Mouse (Mus musculus): Measurements from ENCODE around the gene Lrrc46. TPM values are rescaled to one million over a fixed set of nuclear protein-coding genes. Genes with fewer than 3 reads are reported as not detected.
A peak's percentile ranks its signal among the peaks of the same experiment; 100 is the strongest.

The Lrrc46 gene
- polyA plus RNA-seq, 1 experiment from 2014 or later: 0.48 TPM

GRCm38 (mm10) chr11:97021873-97022484 is 19.2 kb downstream of the Lrrc46 start:
- Histone ChIP-seq H3K9me3 (replicated peaks) (no peaks in the 10 kb centered on the region), H3K4me3 (peak overlapping the region; percentile 59), H3K27ac (no peak overlapping the region), H3K27me3 (replicated peaks) (peaks cover 90% of the 10 kb centered on the region), H3K36me3 (no peaks in the 10 kb centered on the region), H3K9ac (peak overlapping the region; percentile 60), H3K4me2 (peak overlapping the region; percentile 78), H3K4me1 (peaks cover 41% of the 10 kb centered on the region)
- WGBS (ENCODE audit: insufficient replicate concordance): under 1% methylated on average over 50 of the region's 50 CpGs
- peak; percentile 52; the same call in 1 of the 2 replicates for ATAC-seq

DNA sequence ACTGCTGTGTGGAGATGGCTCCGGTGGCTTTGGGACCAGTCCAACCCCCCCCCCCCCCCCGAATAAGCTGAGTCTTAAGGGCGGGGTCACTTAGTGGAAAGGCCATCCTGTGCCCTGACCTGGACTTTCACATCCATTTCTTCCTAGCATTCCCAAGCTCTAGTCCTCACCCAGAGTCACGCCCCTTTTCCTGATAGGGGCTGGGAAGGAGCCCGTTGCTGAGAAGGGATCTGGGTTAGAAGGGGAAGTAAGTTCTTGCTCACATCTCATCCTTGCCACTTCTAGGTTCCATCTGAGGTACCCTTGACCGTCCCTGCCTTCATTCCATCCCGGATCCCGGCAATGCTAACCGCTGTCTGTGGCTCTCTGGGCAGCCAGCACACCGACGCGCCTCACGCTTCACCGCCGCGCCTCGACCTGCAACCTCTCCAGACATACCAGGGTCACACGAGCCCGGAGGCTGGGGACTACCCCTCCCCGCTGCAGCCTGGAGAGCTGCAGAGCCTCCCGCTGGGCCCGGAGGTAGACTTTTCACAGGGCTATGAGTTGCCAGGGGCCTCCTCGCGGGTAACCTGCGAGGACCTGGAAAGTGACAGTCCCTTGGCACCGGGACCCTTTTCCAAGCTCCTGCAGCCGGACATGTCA is 20.0 kb downstream of the Lrrc46 start:
- Histone ChIP-seq H3K36me3 (no peaks in the 10 kb centered on the region), H3K27ac (no peak overlapping the region), H3K4me3 (peak overlapping the region; percentile 59), H3K4me2 (peak overlapping the region; percentile 78), H3K27me3 (replicated peaks) (peaks cover 98% of the 10 kb centered on the region), H3K4me1 (peaks cover 40% of the 10 kb centered on the region), H3K9ac (no peak overlapping the region), H3K9me3 (replicated peaks) (no peaks in the 10 kb centered on the region)
- ATAC-seq: no peak
- 3% methylated on average over 27 of the region's 27 CpGs for WGBS (ENCODE audit: insufficient replicate concordance)

- Histone ChIP-seq H3K27ac (no peak overlapping the region), H3K9ac (no peak overlapping the region), H3K4me2 (peak overlapping the region; percentile 56; the same call in 1 of the 2 replicates), H3K4me3 (0 out of 2 replicates have a peak overlapping the region, but pooled peaks have one; percentile 28), H3K27me3 (replicated peaks) (peaks cover 98% of the 10 kb centered on the region), H3K4me1 (peaks cover 30% of the 10 kb centered on the region), H3K9me3 (replicated peaks) (no peaks in the 10 kb centered on the region), H3K36me3 (no peaks in the 10 kb centered on the region)
- ATAC-seq: no peak
- WGBS (ENCODE audit: insufficient replicate concordance): 9% methylated on average over 13 of the region's 13 CpGs
Observed at GRCm38 (mm10) chr11:97019345-97019708, 21.9 kb downstream of the Lrrc46 start.

GRCm38 (mm10) chr11:97018583-97019344 is 22.4 kb downstream of the Lrrc46 start:
- H3K27me3 ChIP-seq (replicated peaks): peaks cover 98% of the 10 kb centered on the region
- H3K4me2 ChIP-seq: peak overlapping the region; percentile 56
- H3K27ac ChIP-seq: no peak overlapping the region
- H3K4me1 ChIP-seq: peaks cover 30% of the 10 kb centered on the region
- H3K36me3 ChIP-seq: no peaks in the 10 kb centered on the region
- H3K9ac ChIP-seq: 0 out of 2 replicates have a peak overlapping the region, but pooled peaks have one; percentile 2
- ATAC-seq: no peak
- peak overlapping the region; percentile 28; the same call in 1 of the 2 replicates for H3K4me3 ChIP-seq
- no peaks in the 10 kb centered on the region for H3K9me3 ChIP-seq (replicated peaks)
- 2% methylated on average over 68 of the region's 68 CpGs for WGBS (ENCODE audit: insufficient replicate concordance)

DNA sequence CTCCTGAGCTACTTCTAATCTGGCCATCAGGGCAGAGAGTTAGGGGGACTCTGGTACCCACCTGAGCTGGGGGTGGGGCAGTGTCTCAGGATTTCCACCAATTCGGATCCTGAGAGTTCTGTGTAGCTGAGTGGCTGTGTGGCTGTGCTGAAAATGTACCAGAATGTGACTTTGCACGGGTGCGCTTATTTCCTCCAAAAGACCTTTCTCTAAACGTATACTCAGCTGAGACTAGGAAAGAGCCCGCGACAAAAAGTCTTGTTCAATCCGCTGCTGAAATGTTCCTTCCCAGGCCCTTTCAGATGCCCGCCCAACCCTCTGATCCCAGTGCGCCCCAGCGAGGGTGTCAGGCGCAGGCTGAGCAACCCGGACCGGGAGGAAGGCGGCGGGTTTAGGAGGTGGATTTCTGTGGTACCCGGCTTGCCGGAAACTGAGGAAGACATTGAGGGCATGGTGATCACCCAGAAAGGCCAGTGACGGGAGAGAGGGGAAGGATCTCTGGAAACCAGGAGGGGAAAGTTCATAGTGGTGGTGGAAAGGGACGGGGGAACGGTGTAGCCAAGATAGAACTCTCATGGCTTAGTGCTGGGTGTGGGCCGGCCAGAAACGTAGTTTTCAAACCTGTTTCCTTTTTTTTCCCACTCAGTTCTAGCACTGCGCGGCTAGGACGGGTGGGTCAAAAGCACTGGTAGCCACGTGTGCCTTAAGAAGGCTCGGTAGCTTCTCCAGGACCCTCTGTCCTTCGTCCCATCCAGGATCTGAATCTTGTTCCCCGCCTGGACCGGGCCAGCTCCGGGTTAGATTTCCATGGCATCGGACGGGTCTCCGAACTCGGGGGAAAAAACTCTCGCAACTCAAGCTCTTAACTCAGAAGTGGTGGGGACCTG is 23.3 kb downstream of the Lrrc46 start:
- H3K4me2 ChIP-seq: peak overlapping the region; percentile 56
- peak overlapping the region; percentile 28; the same call in 1 of the 2 replicates for H3K4me3 ChIP-seq
- 2% methylated on average over 36 of the region's 36 CpGs for WGBS (ENCODE audit: insufficient replicate concordance)

GRCm38 (mm10) chr11:97013121-97013670 is 28.0 kb downstream of the Lrrc46 start, which contains the start of gene Sp6:
Sp6 (plus strand) TSS chr11:97013394.
- H3K27me3 ChIP-seq (replicated peaks): peaks cover 98% of the 10 kb centered on the region
- H3K4me1 ChIP-seq: 0 out of 2 replicates have a peak, but pooled peaks cover 4% of the 10 kb centered on the region
- H3K27ac ChIP-seq: no peak within 1 kb of the TSS
- H3K4me3 ChIP-seq: no peak within 1 kb of the TSS
- H3K36me3 ChIP-seq: no peaks in the 10 kb centered on the region
- no peak for ATAC-seq
- 35% methylated on average over 8 of the region's 8 CpGs for WGBS (ENCODE audit: insufficient replicate concordance)
- no peak within 1 kb of the TSS for H3K4me2 ChIP-seq
- no peaks in the 10 kb centered on the region for H3K9me3 ChIP-seq (replicated peaks)
- H3K9ac ChIP-seq: no peak within 1 kb of the TSS

More for the DNA sequence above, 23.3 kb downstream of the Lrrc46 start:
- Histone ChIP-seq H3K4me1 (peaks cover 30% of the 10 kb centered on the region), H3K27me3 (replicated peaks) (peaks cover 98% of the 10 kb centered on the region), H3K27ac (no peak overlapping the region), H3K9ac (no peak overlapping the region), H3K36me3 (no peaks in the 10 kb centered on the region), H3K9me3 (replicated peaks) (no peaks in the 10 kb centered on the region)
- ATAC-seq: no peak

- 18% methylated on average over 8 of the region's 8 CpGs for WGBS (ENCODE audit: insufficient replicate concordance)
- ATAC-seq: no peak
Observed at GRCm38 (mm10) chr11:97009198-97009790, 31.9 kb downstream of the Lrrc46 start.

DNA sequence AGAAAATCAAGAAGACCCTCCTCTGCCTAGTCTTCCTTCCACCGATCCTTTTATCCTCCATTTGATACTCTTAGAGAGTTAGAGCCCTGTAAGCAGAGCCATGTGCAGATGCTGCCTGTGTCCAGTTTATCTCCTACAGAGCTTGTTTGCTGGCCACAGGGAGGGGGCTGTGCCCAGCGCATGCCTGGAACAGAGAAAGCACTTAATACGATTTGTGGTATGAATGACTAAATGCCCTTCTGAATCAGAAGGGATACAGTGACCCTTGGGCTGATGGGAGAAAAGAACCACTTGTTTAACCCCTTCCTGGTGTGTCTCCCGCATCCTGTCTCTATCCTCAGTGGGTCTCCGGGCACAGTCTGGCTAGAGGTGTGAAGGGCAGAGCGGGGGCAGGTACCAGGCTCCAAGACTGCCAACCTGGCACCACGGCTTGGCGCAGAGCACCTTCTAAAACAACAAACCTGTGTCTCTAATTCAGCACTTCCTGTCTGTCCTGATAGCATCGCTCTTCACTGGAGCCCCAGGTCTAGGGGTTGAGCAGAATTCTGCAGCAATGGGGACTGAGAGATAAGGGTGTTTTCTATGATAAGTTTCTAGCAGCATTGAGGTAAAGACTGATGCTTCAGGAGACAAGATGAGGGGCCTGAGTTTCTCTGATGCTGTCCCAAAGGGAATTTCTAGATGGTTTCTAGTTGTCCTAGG is 34.0 kb downstream of the Lrrc46 start:
- H3K4me3 ChIP-seq: no peak overlapping the region
- no peak overlapping the region for H3K27ac ChIP-seq
- WGBS (ENCODE audit: insufficient replicate concordance): 46% methylated on average over 9 of the region's 9 CpGs
- no peak overlapping the region for H3K4me2 ChIP-seq
- ATAC-seq: no peak
- H3K9me3 ChIP-seq (replicated peaks): no peaks in the 10 kb centered on the region
- H3K36me3 ChIP-seq: no peaks in the 10 kb centered on the region
- peaks cover 8% of the 10 kb centered on the region for H3K4me1 ChIP-seq
- H3K27me3 ChIP-seq (replicated peaks): peaks cover 89% of the 10 kb centered on the region
- H3K9ac ChIP-seq: no peak overlapping the region

More at GRCm38 (mm10) chr11:97009198-97009790, 31.9 kb downstream of the Lrrc46 start:
- Histone ChIP-seq H3K9me3 (replicated peaks) (no peaks in the 10 kb centered on the region), H3K27ac (no peak overlapping the region), H3K9ac (no peak overlapping the region), H3K4me1 (peaks cover 8% of the 10 kb centered on the region), H3K36me3 (no peaks in the 10 kb centered on the region), H3K4me2 (no peak overlapping the region), H3K4me3 (no peak overlapping the region), H3K27me3 (replicated peaks) (peaks cover 89% of the 10 kb centered on the region)

GRCm38 (mm10) chr11:97003170-97003569 is 38.0 kb downstream of the Lrrc46 start:
- Histone ChIP-seq H3K4me2 (no peak overlapping the region), H3K27me3 (replicated peaks) (peaks cover 89% of the 10 kb centered on the region), H3K27ac (no peak overlapping the region), H3K9ac (no peak overlapping the region), H3K4me1 (peaks cover 8% of the 10 kb centered on the region), H3K4me3 (no peak overlapping the region), H3K9me3 (replicated peaks) (no peaks in the 10 kb centered on the region), H3K36me3 (no peaks in the 10 kb centered on the region)
- 32% methylated on average over 5 of the region's 5 CpGs for WGBS (ENCODE audit: insufficient replicate concordance)
- no peak for ATAC-seq

DNA sequence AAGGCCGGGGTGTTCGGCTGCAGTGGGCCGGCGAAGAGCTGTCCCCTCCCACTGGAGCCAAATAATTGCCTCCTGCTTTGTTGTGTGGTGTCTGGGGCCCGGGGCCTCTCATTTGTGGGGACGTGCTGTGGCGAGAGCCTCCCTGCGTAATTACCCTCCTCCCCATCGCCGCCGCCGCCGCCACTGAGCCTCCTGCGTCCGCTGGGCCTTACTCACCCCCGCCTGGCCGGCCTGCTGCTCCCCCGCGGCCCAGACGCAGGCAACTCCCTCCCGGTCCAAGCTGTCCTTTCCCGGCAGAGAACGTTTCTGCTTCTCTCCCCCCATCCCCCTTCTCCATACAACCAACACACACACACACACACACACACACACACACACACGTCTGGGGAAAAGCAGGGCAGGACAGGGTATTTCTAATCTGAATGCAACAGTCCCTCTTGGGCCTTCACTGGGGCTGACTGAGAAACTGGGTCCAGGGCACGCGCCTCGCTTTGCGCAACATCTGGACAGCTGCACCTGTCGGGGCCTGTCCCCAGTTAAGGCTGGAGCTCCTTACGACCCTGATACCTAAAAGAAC is 43.7 kb downstream of the Lrrc46 start:
- peaks cover 29% of the 10 kb centered on the region for H3K4me1 ChIP-seq
- 12% methylated on average over 30 of the region's 30 CpGs for WGBS (ENCODE audit: insufficient replicate concordance)
- peak overlapping the region; percentile 44; the same call in 1 of the 2 replicates for H3K9ac ChIP-seq
- no peak for ATAC-seq
- no peaks in the 10 kb centered on the region for H3K9me3 ChIP-seq (replicated peaks)
- peak overlapping the region; percentile 36 for H3K4me3 ChIP-seq
- peak overlapping the region; percentile 55 for H3K4me2 ChIP-seq
- no peaks in the 10 kb centered on the region for H3K36me3 ChIP-seq
- H3K27ac ChIP-seq: no peak overlapping the region
- H3K27me3 ChIP-seq (replicated peaks): peaks cover 99% of the 10 kb centered on the region

Data from liver, embryonic 12.5 days (tissue).